ENCODE assay signal across 8 mouse cellular contexts in genomic region chr2:169995987-169996386, GRCm38 (mm10).
DNase-seq lines count a peak whose midpoint lies in the region; ATAC-seq lines count a peak whose summit lies in the region.

No protein-coding gene starts in this region.

- no peak for ATAC-seq in forebrain, embryonic 12.5 days (ENCODE audit: low FRiP score)
- ATAC-seq in forebrain, embryonic 11.5 days (replicated peaks; ENCODE audit: low FRiP score), result no peak
- no peak for ATAC-seq in heart, embryonic 12.5 days (ENCODE audit: insufficient number of reproducible peaks, low FRiP score)
- no peak for ATAC-seq in midbrain, embryonic 11.5 days (ENCODE audit: low FRiP score)
- ATAC-seq in frontal cortex, adult (ENCODE audit: low TSS enrichment), result no peak

- H3K36me3 ChIP-seq in forebrain, embryonic 12.5 days (replicated peaks), result no peaks in the 10 kb centered on the region
- H3K36me3 ChIP-seq in forebrain, embryonic 11.5 days (ENCODE audit: control insufficient read depth, insufficient read depth, low read length), result no peaks in the 10 kb centered on the region
- no peaks in the 10 kb centered on the region for H3K36me3 ChIP-seq in heart, embryonic 12.5 days
- no peaks in the 10 kb centered on the region for H3K36me3 ChIP-seq in midbrain, embryonic 11.5 days (ENCODE audit: control insufficient read depth, insufficient read depth, low read length)

- 0 out of 2 replicates have a peak, but pooled peaks cover 8% of the 10 kb centered on the region for H3K27me3 ChIP-seq in forebrain, embryonic 12.5 days
- no peaks in the 10 kb centered on the region for H3K27me3 ChIP-seq in forebrain, embryonic 11.5 days (ENCODE audit: control insufficient read depth, insufficient read depth, low read length)
- peaks cover 6% of the 10 kb centered on the region; the same call in 1 of the 2 replicates for H3K27me3 ChIP-seq in heart, embryonic 12.5 days (replicated peaks)
- H3K27me3 ChIP-seq in midbrain, embryonic 11.5 days (ENCODE audit: control insufficient read depth, insufficient read depth, low read length), result no peaks in the 10 kb centered on the region

- no peak for DNase-seq in forebrain, embryonic 11.5 days (ENCODE audit: low spot score)
- peak; percentile 42 for DNase-seq in kidney, postnatal 10 days
- peak; percentile 56 for DNase-seq in midbrain, embryonic 11.5 days (ENCODE audit: low spot score, missing footprints)
- no peak for DNase-seq in cerebellum, adult 18-20 months
- DNase-seq in B cell, adult 2 months, result no peak

- H3K27ac ChIP-seq in forebrain, embryonic 12.5 days, result 0 out of 2 replicates have a peak overlapping the region, but pooled peaks have one; percentile 0
- no peak overlapping the region for H3K27ac ChIP-seq in forebrain, embryonic 11.5 days (ENCODE audit: low read depth, low read length)
- no peak overlapping the region for H3K27ac ChIP-seq in heart, embryonic 12.5 days (ENCODE audit: poor library complexity, severe bottlenecking)
- no peak overlapping the region for H3K27ac ChIP-seq in midbrain, embryonic 11.5 days (ENCODE audit: low read depth, low read length)

- H3K4me2 ChIP-seq in forebrain, embryonic 12.5 days, result no peak overlapping the region
- no peak overlapping the region for H3K4me2 ChIP-seq in forebrain, embryonic 11.5 days (ENCODE audit: low read depth, low read length, severe bottlenecking)
- peak overlapping the region; percentile 59 for H3K4me2 ChIP-seq in heart, embryonic 12.5 days
- no peak overlapping the region for H3K4me2 ChIP-seq in midbrain, embryonic 11.5 days

- H3K9ac ChIP-seq in forebrain, embryonic 12.5 days, result no peak overlapping the region
- H3K9ac ChIP-seq in forebrain, embryonic 11.5 days (ENCODE audit: low read length), result no peak overlapping the region
- H3K9ac ChIP-seq in heart, embryonic 12.5 days, result no peak overlapping the region
- H3K9ac ChIP-seq in midbrain, embryonic 11.5 days (ENCODE audit: low read length), result no peak overlapping the region

- no peaks in the 10 kb centered on the region for H3K9me3 ChIP-seq in forebrain, embryonic 12.5 days
- H3K9me3 ChIP-seq in forebrain, embryonic 11.5 days (ENCODE audit: control insufficient read depth, low read length), result no peaks in the 10 kb centered on the region
- no peaks in the 10 kb centered on the region for H3K9me3 ChIP-seq in heart, embryonic 12.5 days (replicated peaks)
- no peaks in the 10 kb centered on the region for H3K9me3 ChIP-seq in midbrain, embryonic 11.5 days (ENCODE audit: control insufficient read depth, low read length)

- 42% methylated on average over 12 of the region's 12 CpGs for WGBS in forebrain, embryonic 12.5 days
- 44% methylated on average over 12 of the region's 12 CpGs for WGBS in forebrain, embryonic 11.5 days
- 25% methylated on average over 12 of the region's 12 CpGs for WGBS in heart, embryonic 12.5 days
- whole genome bisulfite sequencing in midbrain, embryonic 11.5 days, result 53% methylated on average over 12 of the region's 12 CpGs

- no peak overlapping the region for H3K4me3 ChIP-seq in forebrain, embryonic 12.5 days (replicated peaks)
- H3K4me3 ChIP-seq in forebrain, embryonic 11.5 days (ENCODE audit: low read depth, low read length), result no peak overlapping the region
- H3K4me3 ChIP-seq in heart, embryonic 12.5 days, result 0 out of 2 replicates have a peak overlapping the region, but pooled peaks have one; percentile 7
- no peak overlapping the region for H3K4me3 ChIP-seq in midbrain, embryonic 11.5 days (ENCODE audit: low read depth, low read length)

- H3K4me1 ChIP-seq in forebrain, embryonic 12.5 days, result peaks cover 42% of the 10 kb centered on the region
- H3K4me1 ChIP-seq in forebrain, embryonic 11.5 days (replicated peaks; ENCODE audit: control insufficient read depth, insufficient read depth, low read length), result peaks cover 21% of the 10 kb centered on the region
- H3K4me1 ChIP-seq in heart, embryonic 12.5 days (replicated peaks), result peaks cover 27% of the 10 kb centered on the region
- H3K4me1 ChIP-seq in midbrain, embryonic 11.5 days (ENCODE audit: control insufficient read depth, insufficient read depth, low read length), result peaks cover 15% of the 10 kb centered on the region

Comparison
In these comparisons a context has a peak if more than half of its experiments do, and no peak if none do; other contexts are left out.
1. DNase-seq: peak in kidney, postnatal 10 days (single experiment) and midbrain, embryonic 11.5 days (single experiment); none in forebrain, embryonic 11.5 days (single experiment), cerebellum, adult 18-20 months (0 of 2) and B cell, adult 2 months (0 of 2).